Mouse (Mus musculus): ENCODE data around the gene Srrt. TPM values are rescaled to one million over a fixed set of nuclear protein-coding genes. Genes with fewer than 3 reads are reported as not detected.
A peak's percentile ranks its signal among the peaks of the same experiment; 100 is the strongest.

The Srrt gene
- total RNA-seq (2014; rRNA removed) = 82.9 and 98.9 TPM in 2 replicates
- 55.5 and 57.0 TPM in 2 replicates for polyA plus RNA-seq (2015; fragmentation: Nextera tagmentation; extraction: Ambion mirVana)

DNA sequence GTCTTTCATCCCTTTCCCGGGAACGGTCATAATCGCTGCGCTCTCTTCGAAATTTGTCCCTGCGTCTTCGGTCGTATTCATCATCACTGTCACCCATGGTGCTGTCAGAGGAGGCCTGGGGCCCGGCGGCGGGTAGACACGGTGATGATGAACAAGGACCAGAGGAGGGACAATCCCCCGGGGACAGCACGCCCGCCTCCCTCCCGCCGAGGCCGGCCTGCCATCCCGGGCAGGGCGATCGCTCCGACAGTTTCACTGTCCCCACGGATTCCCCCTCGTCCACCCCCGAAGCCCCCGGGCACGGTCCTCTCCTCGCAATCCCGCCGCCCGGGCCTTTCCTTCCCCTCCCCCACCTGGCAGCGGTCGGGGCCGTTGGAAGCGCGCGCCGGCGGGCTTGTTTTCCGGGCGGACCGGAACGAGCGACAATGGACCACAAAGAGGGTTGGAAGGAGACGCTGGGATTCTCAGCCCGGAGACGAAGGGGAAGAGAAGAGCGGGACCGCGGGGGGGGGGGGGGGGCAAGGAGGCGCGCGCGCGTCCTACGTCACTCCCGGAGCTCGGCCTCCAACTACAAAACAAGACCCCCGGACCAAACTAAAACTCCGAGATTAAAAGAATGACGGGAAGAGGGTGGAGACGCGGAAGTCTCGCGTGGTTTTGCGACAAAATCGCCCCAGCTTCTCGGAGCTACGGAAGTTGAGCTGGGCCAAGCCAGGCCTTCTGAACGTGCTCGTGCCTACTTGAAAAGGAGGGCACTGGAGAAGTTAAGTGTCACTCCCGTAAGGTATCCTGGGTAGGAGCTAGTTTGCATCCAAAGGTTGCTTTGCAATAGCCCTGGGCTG, at the start of gene Srrt:
TSS of gene Srrt (minus strand) at position 604 of the 842 bp plus-strand sequence.
- H3K27ac ChIP-seq = peak within 1 kb of the TSS; percentile 97
- H3K9me3 ChIP-seq (ENCODE audit: low read length) = no peaks in the 10 kb centered on the region
- no peak for TF ChIP-seq CTCF (IDR thresholded peaks at IDR 0.05; ENCODE audit: low read depth)
- ATAC-seq = peak; percentile 93
- peaks cover 27% of the 10 kb centered on the region for H3K36me3 ChIP-seq (ENCODE audit: insufficient read depth, low read length)
- peak within 1 kb of the TSS; percentile 92 for H3K9ac ChIP-seq (replicated peaks; ENCODE audit: low read length)
- peak within 1 kb of the TSS; percentile 60 for H3K4me2 ChIP-seq (ENCODE audit: low read depth, low read length)
- peak within 1 kb of the TSS; percentile 74 for H3K4me3 ChIP-seq (ENCODE audit: low read length)
- no peaks in the 10 kb centered on the region for H3K27me3 ChIP-seq (ENCODE audit: insufficient read depth, low read length)
- peaks cover 24% of the 10 kb centered on the region for H3K4me1 ChIP-seq (ENCODE audit: insufficient read depth, low read length)
- whole genome bisulfite sequencing = under 1% methylated on average over 55 of the region's 72 CpGs
- peak; percentile 98 for DNase-seq (ENCODE audit: low spot score)

DNA sequence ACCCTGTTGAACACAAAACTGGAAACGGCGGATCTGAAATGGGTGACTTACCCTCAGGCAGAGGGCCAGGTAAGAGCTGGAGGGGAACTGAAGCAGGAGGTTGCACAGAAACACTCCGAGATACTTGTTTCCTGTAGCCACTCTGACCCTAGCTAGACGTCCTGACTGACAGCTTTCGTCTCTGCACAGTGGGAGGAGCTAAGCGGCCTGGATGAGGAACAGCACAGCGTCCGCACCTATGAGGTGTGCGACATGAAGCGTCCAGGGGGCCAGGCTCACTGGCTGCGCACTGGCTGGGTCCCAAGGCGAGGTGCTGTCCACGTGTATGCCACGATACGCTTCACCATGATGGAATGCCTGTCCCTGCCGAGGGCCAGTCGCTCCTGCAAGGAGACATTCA, 46.6 kb upstream of the Srrt start:
- WGBS = 88% methylated on average over 17 of the region's 17 CpGs
- Histone ChIP-seq H3K4me1 (ENCODE audit: insufficient read depth, low read length) (0 out of 2 replicates have a peak, but pooled peaks cover 9% of the 10 kb centered on the region), H3K9ac (replicated peaks; ENCODE audit: low read length) (no peak overlapping the region), H3K9me3 (ENCODE audit: low read length) (no peaks in the 10 kb centered on the region), H3K27me3 (ENCODE audit: insufficient read depth, low read length) (0 out of 2 replicates have a peak, but pooled peaks cover under 1% of the 10 kb centered on the region), H3K4me2 (ENCODE audit: low read depth, low read length) (no peak overlapping the region), H3K36me3 (ENCODE audit: insufficient read depth, low read length) (no peaks in the 10 kb centered on the region), H3K4me3 (ENCODE audit: low read length) (no peak overlapping the region), H3K27ac (no peak overlapping the region)
- ATAC-seq (no peak), DNase-seq (ENCODE audit: low spot score) (no peak)
- no peak for TF ChIP-seq CTCF (IDR thresholded peaks at IDR 0.05; ENCODE audit: low read depth)

DNA sequence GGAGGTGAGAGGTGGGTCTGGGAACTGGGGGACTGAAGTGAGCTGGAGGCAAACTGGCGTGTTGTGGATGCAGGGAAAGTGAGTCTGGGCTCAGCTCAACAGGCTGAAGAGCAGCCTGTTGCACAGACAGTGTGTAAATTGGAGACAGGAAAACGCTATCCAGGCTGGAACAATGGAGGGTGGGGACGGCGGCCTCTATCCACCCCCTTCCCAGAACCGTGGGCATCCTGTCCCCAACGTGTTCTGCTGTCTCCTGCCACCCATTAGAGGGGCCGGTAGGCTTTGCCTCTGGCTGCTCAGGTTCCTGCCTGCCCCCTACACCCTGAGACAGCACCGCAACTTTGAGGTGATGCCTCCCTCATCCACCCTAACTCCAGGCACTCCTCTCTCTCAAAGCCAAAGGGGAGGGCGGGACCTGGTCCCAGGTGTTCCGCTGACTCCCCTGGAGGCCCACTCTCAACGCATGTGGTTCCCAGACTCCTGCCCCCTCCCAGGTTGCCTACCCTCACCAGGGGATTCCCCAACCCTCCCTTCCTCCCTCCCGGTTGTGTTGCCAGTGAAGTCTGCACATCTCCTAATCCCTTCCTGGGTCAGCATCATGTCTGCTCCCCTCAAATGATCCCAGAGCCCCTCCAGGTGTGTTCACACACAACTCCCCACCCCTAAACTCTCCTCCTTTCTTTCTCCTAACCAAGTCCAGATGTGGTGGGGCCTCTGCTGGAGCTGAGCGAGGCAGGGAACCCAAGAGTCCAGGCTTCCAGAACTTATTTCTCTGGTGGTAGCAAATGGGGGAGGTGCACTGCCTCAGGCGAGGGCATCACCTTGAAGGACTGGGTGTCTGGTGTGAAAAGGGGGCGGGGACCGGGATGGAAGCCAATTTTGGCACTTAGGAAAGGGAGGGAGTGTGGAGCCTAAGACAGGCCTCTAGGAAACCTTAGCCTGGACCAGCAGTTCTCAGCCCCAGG, 44.8 kb upstream of the Srrt start:
- no peak for TF ChIP-seq CTCF (IDR thresholded peaks at IDR 0.05; ENCODE audit: low read depth)
- DNase-seq (ENCODE audit: low spot score) = no peak
- H3K27ac ChIP-seq = no peak overlapping the region
- H3K27me3 ChIP-seq (ENCODE audit: insufficient read depth, low read length) = 0 out of 2 replicates have a peak, but pooled peaks cover 6% of the 10 kb centered on the region
- H3K36me3 ChIP-seq (ENCODE audit: insufficient read depth, low read length) = no peaks in the 10 kb centered on the region
- WGBS = 24% methylated on average over 16 of the region's 16 CpGs
- H3K4me2 ChIP-seq (ENCODE audit: low read depth, low read length) = peak overlapping the region; percentile 86
- 0 out of 2 replicates have a peak, but pooled peaks cover 15% of the 10 kb centered on the region for H3K4me1 ChIP-seq (ENCODE audit: insufficient read depth, low read length)
- no peaks in the 10 kb centered on the region for H3K9me3 ChIP-seq (ENCODE audit: low read length)
- no peak for ATAC-seq
- H3K4me3 ChIP-seq (ENCODE audit: low read length) = peak overlapping the region; percentile 57
- peak overlapping the region; percentile 3; the same call in 1 of the 2 replicates for H3K9ac ChIP-seq (replicated peaks; ENCODE audit: low read length)

DNA sequence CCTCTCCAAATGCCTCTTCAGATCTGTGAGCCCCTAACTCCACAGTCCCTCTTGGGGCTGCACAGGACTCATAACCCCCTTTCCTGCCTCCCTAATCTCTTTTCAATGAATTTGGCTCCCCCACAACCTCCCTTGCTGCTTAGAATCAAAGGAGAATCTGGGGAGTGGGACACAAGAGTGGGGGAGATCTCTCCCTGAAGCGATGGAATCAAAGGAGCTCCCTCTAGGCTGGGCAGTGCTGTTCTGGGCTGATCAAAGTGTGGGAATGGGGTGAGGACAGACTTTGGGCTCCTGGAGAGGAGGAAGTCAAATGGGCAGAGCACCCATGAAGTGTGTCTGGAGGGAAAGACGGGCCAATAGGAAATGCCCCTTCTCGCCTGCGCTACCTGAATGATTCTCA, 43.9 kb upstream of the Srrt start:
- H3K9ac ChIP-seq (replicated peaks; ENCODE audit: low read length) = peak overlapping the region; percentile 55; the same call in 1 of the 2 replicates
- H3K27ac ChIP-seq = 0 out of 2 replicates have a peak overlapping the region, but pooled peaks have one; percentile 62
- H3K4me1 ChIP-seq (ENCODE audit: insufficient read depth, low read length) = 0 out of 2 replicates have a peak, but pooled peaks cover 15% of the 10 kb centered on the region
- H3K27me3 ChIP-seq (ENCODE audit: insufficient read depth, low read length) = 0 out of 2 replicates have a peak, but pooled peaks cover 6% of the 10 kb centered on the region
- DNase-seq (ENCODE audit: low spot score) (no peak), ATAC-seq (no peak)
- WGBS = 17% methylated on average over 4 of the region's 4 CpGs
- peak overlapping the region; percentile 57 for H3K4me3 ChIP-seq (ENCODE audit: low read length)
- peak overlapping the region; percentile 86 for H3K4me2 ChIP-seq (ENCODE audit: low read depth, low read length)
- no peaks in the 10 kb centered on the region for H3K36me3 ChIP-seq (ENCODE audit: insufficient read depth, low read length)
- H3K9me3 ChIP-seq (ENCODE audit: low read length) = no peaks in the 10 kb centered on the region
- TF ChIP-seq CTCF (IDR thresholded peaks at IDR 0.05; ENCODE audit: low read depth) = no peak

DNA sequence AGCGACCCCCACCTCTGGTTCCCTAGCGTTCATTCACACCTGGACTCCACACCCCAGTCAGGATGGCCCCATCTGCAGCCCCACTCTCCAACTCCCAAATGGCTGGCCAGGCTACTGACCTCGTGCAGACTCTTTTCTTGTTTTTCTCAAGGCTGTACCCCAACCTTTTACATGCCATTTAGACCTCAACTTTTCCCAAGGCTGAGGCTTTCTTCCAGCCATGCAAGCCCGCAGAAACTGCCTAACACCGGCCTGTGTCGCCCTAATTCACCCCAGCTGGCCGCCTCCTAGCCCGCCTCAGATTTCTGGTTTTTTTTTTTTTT, 43.5 kb upstream of the Srrt start:
- TF ChIP-seq CTCF (IDR thresholded peaks at IDR 0.05; ENCODE audit: low read depth) = no peak
- Histone ChIP-seq H3K36me3 (ENCODE audit: insufficient read depth, low read length) (no peaks in the 10 kb centered on the region), H3K9ac (replicated peaks; ENCODE audit: low read length) (peak overlapping the region; percentile 55), H3K4me3 (ENCODE audit: low read length) (peak overlapping the region; percentile 57), H3K4me2 (ENCODE audit: low read depth, low read length) (peak overlapping the region; percentile 86), H3K27me3 (ENCODE audit: insufficient read depth, low read length) (0 out of 2 replicates have a peak, but pooled peaks cover 6% of the 10 kb centered on the region), H3K4me1 (ENCODE audit: insufficient read depth, low read length) (0 out of 2 replicates have a peak, but pooled peaks cover 15% of the 10 kb centered on the region), H3K9me3 (ENCODE audit: low read length) (no peaks in the 10 kb centered on the region), H3K27ac (peak overlapping the region; percentile 62)
- 5% methylated on average over 8 of the region's 8 CpGs for WGBS
- ATAC-seq (no peak), DNase-seq (ENCODE audit: low spot score) (no peak)
